Comparison of ENCODE assay signal across 14 mouse cellular contexts in the genomic region with DNA sequence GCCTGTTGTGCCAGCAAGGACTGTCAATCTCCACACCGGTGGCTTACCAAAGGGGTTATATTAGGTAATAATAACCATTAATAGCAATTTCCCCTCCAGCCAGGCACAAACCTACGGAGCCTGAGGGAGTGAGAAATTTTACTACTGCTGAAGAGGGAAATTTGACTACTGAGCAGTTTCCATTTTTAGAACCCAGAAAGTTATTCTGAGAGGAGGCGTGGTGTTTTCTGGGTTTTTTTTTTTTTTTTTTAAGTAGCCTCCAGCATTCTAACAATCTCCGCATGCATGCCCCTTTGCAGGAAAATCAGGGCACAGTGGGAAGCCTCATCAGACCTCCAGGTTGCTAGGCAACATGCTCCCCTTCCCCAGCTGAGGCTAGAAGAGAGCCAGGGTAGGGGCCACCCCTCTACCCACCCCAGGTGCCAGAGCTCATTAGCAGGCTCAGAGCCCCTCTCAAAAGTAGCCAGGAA. TPM values are rescaled to one million over a fixed set of nuclear protein-coding genes. Genes with fewer than 3 reads are reported as not detected.
A peak's percentile ranks its signal among the peaks of the same experiment; 100 is the strongest.
DNase-seq lines count a peak whose midpoint lies in the region; ATAC-seq and TF ChIP-seq lines count a peak whose summit lies in the region.
"Had no signal": no experiment of that assay in that cellular context is flagged by ENCODE, and none has a peak within 500 bp of the region (broad histone marks: within the 10 kb centered on the region; RNA-seq: fewer than 3 reads in every experiment).

No protein-coding gene starts in this region.

- intact Hi-C loops in heart, adult 2 months (cut with DNase I) = no loop called here

- TF ChIP-seq POLR2A in heart, adult 2 months (IDR thresholded peaks at IDR 0.05; ENCODE audit: insufficient read depth, low read depth, low read length) = no peak

- no peak for ATAC-seq in heart, embryonic 12.5 days (ENCODE audit: insufficient number of reproducible peaks, low FRiP score)
- ATAC-seq in embryonic facial prominence, embryonic 14.5 days (ENCODE audit: low read depth) = peak; percentile 68; the same call in 1 of the 2 replicates
- peak; percentile 78 for ATAC-seq in hindbrain, embryonic 16.5 days
- peak; percentile 91 for ATAC-seq in neural tube, embryonic 12.5 days (ENCODE audit: low FRiP score, low read depth)
- ATAC-seq: CD4-positive, CD25-positive, alpha-beta regulatory T cell, adult 4 months had no signal

- TF ChIP-seq CTCF in heart, adult 2 months (IDR thresholded peaks at IDR 0.05) = no peak

- H3K9ac ChIP-seq in heart, adult 2 months (ENCODE audit: low read depth, low read length) = no peak overlapping the region
- no peak overlapping the region for H3K9ac ChIP-seq in heart, embryonic 12.5 days
- H3K9ac ChIP-seq in embryonic facial prominence, embryonic 14.5 days (ENCODE audit: low read depth, low read length) = 0 out of 2 replicates have a peak overlapping the region, but pooled peaks have one; percentile 5
- H3K9ac ChIP-seq in hindbrain, embryonic 16.5 days (ENCODE audit: low read depth, low read length) = no peak overlapping the region
- H3K9ac ChIP-seq in neural tube, embryonic 12.5 days = no peak overlapping the region

- WGBS in heart, adult 2 months = 44% methylated on average over 4 of the region's 4 CpGs
- 37% methylated on average over 4 of the region's 4 CpGs for WGBS in heart, embryonic 12.5 days
- WGBS in embryonic facial prominence, embryonic 14.5 days = 22% methylated on average over 4 of the region's 4 CpGs
- 13% methylated on average over 4 of the region's 4 CpGs for WGBS in hindbrain, embryonic 16.5 days
- WGBS in neural tube, embryonic 12.5 days = 11% methylated on average over 4 of the region's 4 CpGs

- no peaks in the 10 kb centered on the region for H3K9me3 ChIP-seq in heart, embryonic 12.5 days (replicated peaks)
- H3K9me3 ChIP-seq in embryonic facial prominence, embryonic 14.5 days (ENCODE audit: control insufficient read depth, low read length) = no peaks in the 10 kb centered on the region
- no peaks in the 10 kb centered on the region for H3K9me3 ChIP-seq in hindbrain, embryonic 16.5 days (ENCODE audit: control insufficient read depth, low read length)
- H3K9me3 ChIP-seq in neural tube, embryonic 12.5 days = no peaks in the 10 kb centered on the region

- no peaks in the 10 kb centered on the region for H3K27me3 ChIP-seq in heart, adult 2 months (ENCODE audit: control insufficient read depth, insufficient read depth, low read length)
- peaks cover 5% of the 10 kb centered on the region for H3K27me3 ChIP-seq in heart, embryonic 12.5 days (replicated peaks)
- no peaks in the 10 kb centered on the region for H3K27me3 ChIP-seq in embryonic facial prominence, embryonic 14.5 days (replicated peaks; ENCODE audit: control insufficient read depth, insufficient read depth, low read length)
- no peaks in the 10 kb centered on the region for H3K27me3 ChIP-seq in hindbrain, embryonic 16.5 days (replicated peaks; ENCODE audit: control insufficient read depth, insufficient read depth, low read length)
- no peaks in the 10 kb centered on the region for H3K27me3 ChIP-seq in neural tube, embryonic 12.5 days (replicated peaks)

- H3K27ac ChIP-seq in heart, adult 2 months = peak overlapping the region; percentile 43
- H3K27ac ChIP-seq in heart, embryonic 12.5 days (ENCODE audit: poor library complexity, severe bottlenecking) = no peak overlapping the region
- no peak overlapping the region; the same call in 1 of the 2 replicates for H3K27ac ChIP-seq in embryonic facial prominence, embryonic 14.5 days (replicated peaks; ENCODE audit: low read depth, low read length)
- no peak overlapping the region for H3K27ac ChIP-seq in hindbrain, embryonic 16.5 days (ENCODE audit: low read depth, low read length)
- no peak overlapping the region for H3K27ac ChIP-seq in neural tube, embryonic 12.5 days

- H3K4me3 ChIP-seq in heart, adult 2 months = no peak overlapping the region
- H3K4me3 ChIP-seq in heart, embryonic 12.5 days = no peak overlapping the region
- H3K4me3 ChIP-seq in embryonic facial prominence, embryonic 14.5 days (ENCODE audit: low read depth, low read length) = no peak overlapping the region
- H3K4me3 ChIP-seq in hindbrain, embryonic 16.5 days (ENCODE audit: low read length) = no peak overlapping the region
- H3K4me3 ChIP-seq in neural tube, embryonic 12.5 days = no peak overlapping the region

- H3K79me2 ChIP-seq in heart, adult 2 months (replicated peaks; ENCODE audit: control insufficient read depth, insufficient read depth, low read length) = no peaks in the 10 kb centered on the region

- no peak overlapping the region for H3K4me2 ChIP-seq in heart, embryonic 12.5 days
- H3K4me2 ChIP-seq in embryonic facial prominence, embryonic 14.5 days (ENCODE audit: low read depth, low read length) = no peak overlapping the region
- H3K4me2 ChIP-seq in hindbrain, embryonic 16.5 days (ENCODE audit: low read length) = no peak overlapping the region
- H3K4me2 ChIP-seq in neural tube, embryonic 12.5 days (replicated peaks) = no peak overlapping the region
- H3K4me2 ChIP-seq: liver, embryonic 11.5 days had no signal

- TF ChIP-seq EP300 in heart, adult 2 months (IDR thresholded peaks at IDR 0.05; ENCODE audit: insufficient read depth, low read depth, low read length) = no peak

- peaks cover 10% of the 10 kb centered on the region for H3K4me1 ChIP-seq in heart, adult 2 months (ENCODE audit: control insufficient read depth, insufficient read depth, low read length)
- H3K4me1 ChIP-seq in heart, embryonic 12.5 days (replicated peaks) = peaks cover 22% of the 10 kb centered on the region
- peaks cover 11% of the 10 kb centered on the region; the same call in 1 of the 2 replicates for H3K4me1 ChIP-seq in embryonic facial prominence, embryonic 14.5 days (ENCODE audit: control insufficient read depth, insufficient read depth, low read length)
- peaks cover 14% of the 10 kb centered on the region for H3K4me1 ChIP-seq in hindbrain, embryonic 16.5 days (ENCODE audit: control insufficient read depth, insufficient read depth, low read depth, low read length)
- H3K4me1 ChIP-seq in neural tube, embryonic 12.5 days = peaks cover 19% of the 10 kb centered on the region

- DNase-seq in heart, adult 2 months = no peak
- peak; percentile 72 for DNase-seq in embryonic facial prominence, embryonic 14.5 days (ENCODE audit: low spot score)
- DNase-seq in lung, postnatal 25 days (ENCODE audit: low spot score) = no peak
- DNase-seq in kidney, postnatal 10 days = no peak
- DNase-seq in thymus, adult 18-20 months = no peak
- DNase-seq: heart, postnatal 14 days; kidney, postnatal 14 days; thymus, postnatal 25 days had no signal

- no peaks in the 10 kb centered on the region for H3K36me3 ChIP-seq in heart, adult 2 months (ENCODE audit: control insufficient read depth, insufficient read depth, low read length)
- no peaks in the 10 kb centered on the region for H3K36me3 ChIP-seq in heart, embryonic 12.5 days
- H3K36me3 ChIP-seq in embryonic facial prominence, embryonic 14.5 days (ENCODE audit: control insufficient read depth, insufficient read depth, low read length) = no peaks in the 10 kb centered on the region
- no peaks in the 10 kb centered on the region for H3K36me3 ChIP-seq in hindbrain, embryonic 16.5 days (ENCODE audit: control insufficient read depth, insufficient read depth, low read length)
- H3K36me3 ChIP-seq in neural tube, embryonic 12.5 days = no peaks in the 10 kb centered on the region

RNA-seq across cellular contexts. Expression of gene Eps8l3, which starts 43.1 kb away (rescaled TPM):
- not detected for total RNA-seq in heart, adult 2 months (2021)
- polyA plus RNA-seq in heart, adult 2 months (2012; rRNA removed) = not detected in 2 replicates
- polyA plus RNA-seq in heart, embryonic 12.5 days (2016; fragmentation: Nextera tagmentation; extraction: Ambion mirVana) = 0.23 TPM in 1 of 2 replicates, not detected in the other
- polyA plus RNA-seq in embryonic facial prominence, embryonic 14.5 days (2014; fragmentation: Nextera tagmentation; extraction: Ambion mirVana) = not detected in 2 replicates
- polyA plus RNA-seq in hindbrain, embryonic 16.5 days (2015; fragmentation: Nextera tagmentation; extraction: Ambion mirVana) = not detected in 2 replicates
- not detected in 2 replicates for polyA plus RNA-seq in neural tube, embryonic 12.5 days (2016; fragmentation: Nextera tagmentation; extraction: Ambion mirVana)
- total RNA-seq: gastrocnemius, adult 18-20 months; heart, postnatal 14 days had no signal
- polyA plus RNA-seq: CD4-positive, CD25-positive, alpha-beta regulatory T cell, adult 4 months; liver, embryonic 11.5 days had no signal
